Mouse (Mus musculus) hindbrain, embryonic 12.5 days (tissue): ENCODE measurements around the gene Slc44a5. TPM values are rescaled to one million over a fixed set of nuclear protein-coding genes. Genes with fewer than 3 reads are reported as not detected.
A peak's percentile ranks its signal among the peaks of the same experiment; 100 is the strongest.
"Not testable (repeated sequence)": the region's sequence is repeated elsewhere in the genome, so short reads cannot be mapped to it uniquely, and the experiment has no call there.

Experiments
- ATAC-seq: fragments of 200-750 bp; cut with Nextera tagmentation; 2 replicates; pipeline ENCODE4 v1.8.0; 2017; ENCODE audit warnings: moderate TSS enrichment; ENCODE audit not compliant: low FRiP score
- H3K27ac ChIP-seq: fragments of 300-500 bp; sonication (generic); 2 replicates; pipeline ENCODE4 v1.5.1; 2016; ENCODE audit warnings: mild to moderate bottlenecking
- H3K27me3 ChIP-seq: fragments of 300-500 bp; sonication (generic); 2 replicates; pipeline ENCODE4 v1.6.1; 2016; ENCODE audit warnings: mild to moderate bottlenecking
- H3K36me3 ChIP-seq: fragments of 300-500 bp; sonication (generic); 2 replicates; pipeline ENCODE4 v1.6.1; 2016; ENCODE audit warnings: mild to moderate bottlenecking
- H3K4me1 ChIP-seq: fragments of 300-500 bp; sonication (generic); 2 replicates; pipeline ENCODE4 v1.6.1; 2016
- H3K4me2 ChIP-seq: fragments of 300-500 bp; sonication (generic); replicated peaks from 2 replicates; pipeline ENCODE4 v1.6.1; 2016; ENCODE audit warnings: mild to moderate bottlenecking
- H3K4me3 ChIP-seq: fragments of 300-500 bp; sonication (generic); 2 replicates; pipeline ENCODE4 v1.5.1; 2016; ENCODE audit warnings: mild to moderate bottlenecking
- H3K9ac ChIP-seq: fragments of 300-500 bp; sonication (generic); 2 replicates; pipeline ENCODE4 v1.6.1; 2016; ENCODE audit warnings: mild to moderate bottlenecking, moderate library complexity
- H3K9me3 ChIP-seq: fragments of 300-500 bp; sonication (generic); replicated peaks from 2 replicates; pipeline ENCODE4 v1.6.1; 2016; ENCODE audit warnings: mild to moderate bottlenecking
- WGBS: fragments of 180-500 bp; shearing (Covaris S2); methylation state at CpG from one replicate; pipeline ENCODE4 v1.1.7; 2016; 5-methylcytosine and 5-hydroxymethylcytosine counted together
- polyA plus RNA-seq: library from polyadenylated mRNA; unstranded; fragments of >200 nt; fragmentation: Nextera tagmentation; extraction: Ambion mirVana; gene quantifications from 2 replicates; pipeline ENCODE4 v1.2.1, GENCODE M21; 2016

Slc44a5 gene
- polyA plus RNA-seq, 1 experiment from 2014 or later, result 5.7 TPM

- H3K9ac ChIP-seq, result peak overlapping the region; percentile 76
- WGBS, result 3% methylated on average over 20 of the region's 21 CpGs
- peaks cover 34% of the 10 kb centered on the region for H3K27me3 ChIP-seq
- H3K9me3 ChIP-seq, result no peaks in the 10 kb centered on the region
- peak overlapping the region; percentile 93 for H3K4me2 ChIP-seq
- peak; percentile 49 for ATAC-seq
- peaks cover 17% of the 10 kb centered on the region for H3K4me1 ChIP-seq
- 0 out of 2 replicates have a peak overlapping the region, but pooled peaks have one; percentile 5 for H3K27ac ChIP-seq
- H3K36me3 ChIP-seq, result no peaks in the 10 kb centered on the region
- H3K4me3 ChIP-seq, result peak overlapping the region; percentile 58
Measured at GRCm38 (mm10) chr3:153973949-153974760, 919 bp downstream of the Slc44a5 start.

DNA sequence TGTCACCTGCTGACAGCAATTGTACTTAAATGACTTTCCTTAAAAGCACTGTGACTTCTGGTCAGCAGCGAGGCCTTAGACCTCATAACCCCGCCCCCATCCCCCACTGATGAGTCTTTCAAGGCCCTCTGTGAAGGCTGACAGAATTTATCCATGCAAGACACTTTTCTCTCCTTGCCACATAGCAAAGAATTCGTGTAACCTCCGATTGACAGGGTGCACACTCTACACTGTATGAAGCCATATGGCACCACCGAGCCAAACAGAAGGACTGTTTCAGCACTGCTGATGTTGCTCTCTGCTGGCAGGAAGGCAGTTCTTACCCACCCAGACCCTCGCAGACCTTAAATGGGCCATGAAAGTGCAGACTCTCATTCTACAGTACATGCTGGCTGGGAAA is 1.8 kb downstream of the Slc44a5 start:
- peak overlapping the region; percentile 93 for H3K4me2 ChIP-seq
- no peak overlapping the region for H3K27ac ChIP-seq
- H3K27me3 ChIP-seq, result peaks cover 34% of the 10 kb centered on the region
- H3K4me3 ChIP-seq, result 0 out of 2 replicates have a peak overlapping the region, but pooled peaks have one; percentile 58
- H3K9me3 ChIP-seq, result no peaks in the 10 kb centered on the region
- no peak overlapping the region for H3K9ac ChIP-seq
- no peaks in the 10 kb centered on the region for H3K36me3 ChIP-seq
- H3K4me1 ChIP-seq, result peaks cover 17% of the 10 kb centered on the region
- 2% methylated on average over 6 of the region's 6 CpGs for WGBS
- peak; percentile 32; the same call in 1 of the 2 replicates for ATAC-seq

- Histone ChIP-seq H3K4me3 (no peak overlapping the region), H3K4me2 (no peak overlapping the region), H3K9me3 (no peaks in the 10 kb centered on the region), H3K36me3 (no peaks in the 10 kb centered on the region), H3K9ac (no peak overlapping the region), H3K27me3 (peaks cover 34% of the 10 kb centered on the region), H3K27ac (no peak overlapping the region), H3K4me1 (peaks cover 17% of the 10 kb centered on the region)
- ATAC-seq, result no peak
- 69% methylated on average over 7 of the region's 7 CpGs for WGBS
Measured at GRCm38 (mm10) chr3:153975791-153976190, 2.6 kb downstream of the Slc44a5 start.

DNA sequence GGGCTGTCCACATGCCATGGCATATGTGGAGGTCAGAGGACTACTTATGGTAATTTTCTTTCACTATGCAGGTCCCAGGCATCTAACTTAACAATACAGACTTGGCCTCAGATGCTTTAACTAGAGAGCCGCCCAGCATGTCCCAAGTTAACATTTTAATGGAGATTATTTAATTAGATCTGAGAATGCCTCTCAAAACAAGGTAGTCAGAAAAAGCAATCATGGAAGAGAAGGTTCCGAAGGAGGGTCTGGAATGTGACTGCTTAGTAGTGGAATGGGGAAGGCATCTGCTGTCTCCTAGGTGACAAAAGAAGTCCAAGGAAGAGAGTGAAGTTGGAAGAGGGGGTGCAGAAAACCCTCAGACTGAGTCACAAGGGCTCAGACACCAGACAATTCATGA is 7.4 kb downstream of the Slc44a5 start:
- Histone ChIP-seq H3K4me1 (no peaks in the 10 kb centered on the region), H3K9ac (no peak overlapping the region), H3K27ac (no peak overlapping the region), H3K4me2 (no peak overlapping the region), H3K4me3 (no peak overlapping the region), H3K27me3 (peaks cover under 1% of the 10 kb centered on the region; the same call in 1 of the 2 replicates), H3K9me3 (no peaks in the 10 kb centered on the region), H3K36me3 (no peaks in the 10 kb centered on the region)
- no peak for ATAC-seq
- 53% methylated on average over 2 of the region's 2 CpGs for WGBS

- WGBS, result 58% methylated on average over 10 of the region's 10 CpGs
- H3K9ac ChIP-seq, result no peak overlapping the region
- H3K36me3 ChIP-seq, result no peaks in the 10 kb centered on the region
- H3K27me3 ChIP-seq, result no peaks in the 10 kb centered on the region
- H3K9me3 ChIP-seq, result no peaks in the 10 kb centered on the region
- H3K4me3 ChIP-seq, result no peak overlapping the region
- H3K27ac ChIP-seq, result no peak overlapping the region
- H3K4me1 ChIP-seq, result no peaks in the 10 kb centered on the region
- no peak overlapping the region for H3K4me2 ChIP-seq
- ATAC-seq, result peak; percentile 54; the same call in 1 of the 2 replicates
Measured at GRCm38 (mm10) chr3:153984428-153985340, 11.4 kb downstream of the Slc44a5 start.

DNA sequence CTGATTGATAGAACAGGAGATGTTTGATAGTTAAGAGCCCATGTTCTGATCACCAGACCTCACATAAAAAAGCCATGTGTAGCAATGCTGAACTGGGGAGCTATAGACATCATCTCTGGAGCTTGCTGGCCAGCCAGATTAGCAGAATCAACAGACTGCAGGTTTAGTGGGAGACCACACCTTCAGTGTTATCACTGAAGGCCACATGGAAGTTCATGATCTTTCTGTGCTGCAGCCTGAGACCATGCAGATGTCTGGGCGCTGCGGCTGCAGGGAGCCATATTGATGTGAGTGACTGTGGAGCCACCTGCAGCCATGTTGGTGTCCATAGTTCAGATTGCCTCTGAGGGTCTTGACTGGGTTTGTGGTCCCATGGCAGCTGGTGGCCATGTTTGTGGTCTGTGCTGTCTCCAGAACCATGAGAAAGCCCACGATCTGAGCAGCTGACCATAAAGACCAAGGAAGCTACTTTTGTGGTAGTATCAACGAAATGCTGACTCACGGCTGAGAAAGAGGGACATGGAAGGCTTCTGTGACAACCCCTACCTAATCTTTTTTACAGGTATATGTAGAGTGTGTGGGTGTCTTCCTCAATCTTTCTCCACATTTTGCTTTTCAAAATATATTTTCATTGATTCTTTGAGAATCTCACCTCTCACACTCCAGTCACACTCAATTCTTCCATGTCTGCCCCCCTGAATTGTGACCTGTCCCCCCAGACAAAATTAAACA is 26.7 kb downstream of the Slc44a5 start:
- H3K9ac ChIP-seq, result no peak overlapping the region
- no peaks in the 10 kb centered on the region for H3K27me3 ChIP-seq
- no peak overlapping the region for H3K4me2 ChIP-seq
- H3K27ac ChIP-seq, result no peak overlapping the region
- WGBS, result 98% methylated on average over 5 of the region's 5 CpGs
- no peak overlapping the region for H3K4me3 ChIP-seq
- no peaks in the 10 kb centered on the region for H3K9me3 ChIP-seq
- ATAC-seq, result no peak
- no peaks in the 10 kb centered on the region for H3K4me1 ChIP-seq
- H3K36me3 ChIP-seq, result no peaks in the 10 kb centered on the region

DNA sequence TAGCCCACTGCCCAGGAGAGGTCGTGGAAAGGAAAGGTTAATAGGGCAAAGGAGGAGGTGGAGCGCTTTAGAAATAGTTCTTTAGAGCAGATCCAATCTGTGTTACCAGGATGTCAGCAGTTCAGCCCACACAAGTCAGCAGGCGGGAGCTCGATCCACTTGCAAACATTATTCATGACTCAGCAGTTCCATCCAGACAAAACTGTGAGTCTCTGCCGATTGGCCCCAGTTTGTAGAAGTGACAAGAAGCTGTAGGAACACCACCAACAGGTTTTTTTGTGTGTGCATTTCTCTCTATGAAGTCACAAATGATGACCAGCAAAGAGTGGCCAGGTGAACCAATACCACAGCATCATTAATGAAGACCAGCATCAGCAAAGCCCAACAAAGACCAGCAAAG is 28.1 kb downstream of the Slc44a5 start:
- no peaks in the 10 kb centered on the region for H3K36me3 ChIP-seq
- H3K9ac ChIP-seq, result no peak overlapping the region
- peaks cover 4% of the 10 kb centered on the region; the same call in 1 of the 2 replicates for H3K4me1 ChIP-seq
- H3K4me3 ChIP-seq, result no peak overlapping the region
- 65% methylated on average over 5 of the region's 5 CpGs for WGBS
- no peak for ATAC-seq
- no peak overlapping the region for H3K4me2 ChIP-seq
- H3K27me3 ChIP-seq, result no peaks in the 10 kb centered on the region
- no peaks in the 10 kb centered on the region for H3K9me3 ChIP-seq
- H3K27ac ChIP-seq, result no peak overlapping the region

GRCm38 (mm10) chr3:154046876-154047275 is 73.6 kb downstream of the Slc44a5 start:
- no peak for ATAC-seq
- H3K4me3 ChIP-seq, result no peak overlapping the region
- no peak overlapping the region for H3K9ac ChIP-seq
- H3K4me2 ChIP-seq, result no peak overlapping the region
- WGBS, result 90% methylated on average over 4 of the region's 4 CpGs
- no peak overlapping the region for H3K27ac ChIP-seq
- no peaks in the 10 kb centered on the region for H3K9me3 ChIP-seq
- no peaks in the 10 kb centered on the region for H3K4me1 ChIP-seq
- no peaks in the 10 kb centered on the region for H3K36me3 ChIP-seq
- H3K27me3 ChIP-seq, result no peaks in the 10 kb centered on the region

DNA sequence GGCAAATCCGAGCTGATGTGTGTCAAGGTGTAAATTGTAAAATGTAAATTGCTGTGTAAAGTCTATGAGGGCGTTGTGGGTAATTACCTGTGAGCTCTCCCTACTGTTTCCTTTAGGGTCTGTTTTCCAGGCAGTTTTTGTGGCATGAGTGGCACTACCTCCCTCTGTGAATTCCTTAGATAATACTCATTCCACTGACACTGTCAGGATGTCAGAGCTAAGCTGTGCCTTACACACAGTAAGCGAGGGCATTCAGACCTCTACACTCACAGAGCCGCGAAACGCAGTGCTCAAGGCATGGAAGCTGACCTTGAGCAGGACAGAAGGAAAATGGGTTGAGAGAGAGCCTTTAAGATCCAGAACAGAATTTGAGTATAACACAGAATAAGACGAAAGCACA is 80.1 kb downstream of the Slc44a5 start:
- H3K9me3 ChIP-seq, result no peaks in the 10 kb centered on the region
- no peak overlapping the region for H3K4me2 ChIP-seq
- H3K27me3 ChIP-seq, result no peaks in the 10 kb centered on the region
- H3K36me3 ChIP-seq, result no peaks in the 10 kb centered on the region
- H3K9ac ChIP-seq, result no peak overlapping the region
- WGBS, result 77% methylated on average over 7 of the region's 7 CpGs
- no peak overlapping the region for H3K27ac ChIP-seq
- H3K4me1 ChIP-seq, result no peaks in the 10 kb centered on the region
- no peak overlapping the region for H3K4me3 ChIP-seq
- ATAC-seq, result no peak

- ATAC-seq, result no peak
- WGBS, result 72% methylated on average over 2 of the region's 2 CpGs
- Histone ChIP-seq H3K4me3 (no peak overlapping the region), H3K4me1 (no peaks in the 10 kb centered on the region), H3K27me3 (no peaks in the 10 kb centered on the region), H3K4me2 (no peak overlapping the region), H3K27ac (no peak overlapping the region), H3K9ac (no peak overlapping the region), H3K9me3 (no peaks in the 10 kb centered on the region), H3K36me3 (no peaks in the 10 kb centered on the region)
Measured at GRCm38 (mm10) chr3:154057464-154057863, 84.2 kb downstream of the Slc44a5 start.

DNA sequence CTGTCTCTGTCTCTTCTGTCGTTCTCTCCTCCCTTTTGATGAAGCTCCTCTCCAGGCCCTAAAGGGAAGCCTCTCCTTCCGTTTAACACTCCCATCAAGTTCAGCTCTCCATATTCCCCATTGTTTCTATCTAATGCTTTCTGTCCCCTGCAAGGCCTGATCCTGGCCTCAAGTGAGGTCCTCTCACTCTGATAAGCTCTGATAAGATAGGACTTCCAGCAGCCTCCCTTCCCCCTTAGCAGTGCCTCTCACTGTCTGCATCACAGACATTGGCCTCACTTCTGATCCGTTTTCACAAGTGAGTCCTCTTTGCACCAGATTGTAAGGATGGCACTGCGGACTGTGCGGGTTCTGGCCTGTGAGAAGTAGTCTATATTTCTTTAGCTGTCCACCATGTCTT is 85.0 kb downstream of the Slc44a5 start:
- Histone ChIP-seq H3K4me2 (no peak overlapping the region), H3K36me3 (no peaks in the 10 kb centered on the region), H3K9ac (no peak overlapping the region), H3K4me3 (no peak overlapping the region), H3K9me3 (no peaks in the 10 kb centered on the region), H3K27me3 (no peaks in the 10 kb centered on the region), H3K4me1 (no peaks in the 10 kb centered on the region), H3K27ac (no peak overlapping the region)
- 85% methylated on average over 5 of the region's 5 CpGs for WGBS
- ATAC-seq, result no peak

GRCm38 (mm10) chr3:154071989-154072388 is 98.8 kb downstream of the Slc44a5 start:
- H3K36me3 ChIP-seq, H3K27ac ChIP-seq, H3K4me1 ChIP-seq, H3K27me3 ChIP-seq, H3K4me3 ChIP-seq, H3K9me3 ChIP-seq, H3K4me2 ChIP-seq, ATAC-seq, H3K9ac ChIP-seq: not testable (repeated sequence)
